Mouse (Mus musculus): ENCODE measurements around the gene Nudt16l1. TPM values are rescaled to one million over a fixed set of nuclear protein-coding genes. Genes with fewer than 3 reads are reported as not detected.

Gene Nudt16l1
- polyA plus RNA-seq, 1 experiment = 102 TPM

GRCm38 (mm10) chr16:4899711-4900110 lies 38.9 kb upstream of the Nudt16l1 start:
- H3K4me1 ChIP-seq (ENCODE audit: control insufficient read depth, insufficient read depth, low read length) = peaks cover 22% of the 10 kb centered on the region
- no peaks in the 10 kb centered on the region for H3K27me3 ChIP-seq (ENCODE audit: control insufficient read depth, insufficient read depth, low read length)
- TF ChIP-seq CTCF (IDR thresholded peaks at IDR 0.05; ENCODE audit: borderline replicate concordance, insufficient read depth, low read depth, low read length) = no peak
- TF ChIP-seq POLR2A (IDR thresholded peaks at IDR 0.05; ENCODE audit: borderline replicate concordance, insufficient read depth, low read length) = no peak
- no peak overlapping the region for H3K4me3 ChIP-seq (replicated peaks; ENCODE audit: insufficient read depth, low read depth, low read length)
- WGBS = 92% methylated on average over 2 of the region's 2 CpGs
- no peak overlapping the region for H3K27ac ChIP-seq (ENCODE audit: insufficient read depth, low read length)
- DNase-seq = no peak

GRCm38 (mm10) chr16:4901167-4901566 lies 37.4 kb upstream of the Nudt16l1 start:
- H3K4me3 ChIP-seq (replicated peaks; ENCODE audit: insufficient read depth, low read depth, low read length) = no peak overlapping the region
- 63% methylated on average over 7 of the region's 7 CpGs for WGBS
- DNase-seq = no peak
- H3K4me1 ChIP-seq (ENCODE audit: control insufficient read depth, insufficient read depth, low read length) = peaks cover 25% of the 10 kb centered on the region
- no peaks in the 10 kb centered on the region for H3K27me3 ChIP-seq (ENCODE audit: control insufficient read depth, insufficient read depth, low read length)
- no peak overlapping the region for H3K27ac ChIP-seq (ENCODE audit: insufficient read depth, low read length)
- TF ChIP-seq POLR2A (IDR thresholded peaks at IDR 0.05; ENCODE audit: borderline replicate concordance, insufficient read depth, low read length) (no peak), CTCF (IDR thresholded peaks at IDR 0.05; ENCODE audit: borderline replicate concordance, insufficient read depth, low read depth, low read length) (no peak)

GRCm38 (mm10) chr16:4902390-4902789 lies 36.2 kb upstream of the Nudt16l1 start:
- TF ChIP-seq POLR2A (IDR thresholded peaks at IDR 0.05; ENCODE audit: borderline replicate concordance, insufficient read depth, low read length) = no peak
- TF ChIP-seq CTCF (IDR thresholded peaks at IDR 0.05; ENCODE audit: borderline replicate concordance, insufficient read depth, low read depth, low read length) = no peak
- Histone ChIP-seq H3K27ac (ENCODE audit: insufficient read depth, low read length) (no peak overlapping the region), H3K27me3 (ENCODE audit: control insufficient read depth, insufficient read depth, low read length) (no peaks in the 10 kb centered on the region), H3K4me3 (replicated peaks; ENCODE audit: insufficient read depth, low read depth, low read length) (no peak overlapping the region), H3K4me1 (ENCODE audit: control insufficient read depth, insufficient read depth, low read length) (peaks cover 12% of the 10 kb centered on the region)
- 88% methylated on average over 2 of the region's 2 CpGs for whole genome bisulfite sequencing
- no peak for DNase-seq

- H3K27ac ChIP-seq (ENCODE audit: insufficient read depth, low read length) = no peak overlapping the region
- H3K27me3 ChIP-seq (ENCODE audit: control insufficient read depth, insufficient read depth, low read length) = no peaks in the 10 kb centered on the region
- TF ChIP-seq POLR2A (IDR thresholded peaks at IDR 0.05; ENCODE audit: borderline replicate concordance, insufficient read depth, low read length) (no peak), CTCF (IDR thresholded peaks at IDR 0.05; ENCODE audit: borderline replicate concordance, insufficient read depth, low read depth, low read length) (no peak)
- peaks cover 12% of the 10 kb centered on the region for H3K4me1 ChIP-seq (ENCODE audit: control insufficient read depth, insufficient read depth, low read length)
- 82% methylated on average over 6 of the region's 6 CpGs for WGBS
- no peak for DNase-seq
- H3K4me3 ChIP-seq (replicated peaks; ENCODE audit: insufficient read depth, low read depth, low read length) = no peak overlapping the region
Measured at GRCm38 (mm10) chr16:4903491-4904102, 35.0 kb upstream of the Nudt16l1 start.

- Histone ChIP-seq H3K27ac (ENCODE audit: insufficient read depth, low read length) (no peak overlapping the region), H3K27me3 (ENCODE audit: control insufficient read depth, insufficient read depth, low read length) (no peaks in the 10 kb centered on the region), H3K4me3 (replicated peaks; ENCODE audit: insufficient read depth, low read depth, low read length) (no peak overlapping the region), H3K4me1 (ENCODE audit: control insufficient read depth, insufficient read depth, low read length) (peaks cover 8% of the 10 kb centered on the region)
- no peak for TF ChIP-seq POLR2A (IDR thresholded peaks at IDR 0.05; ENCODE audit: borderline replicate concordance, insufficient read depth, low read length)
- TF ChIP-seq CTCF (IDR thresholded peaks at IDR 0.05; ENCODE audit: borderline replicate concordance, insufficient read depth, low read depth, low read length) = no peak
- WGBS = 93% methylated on average over 3 of the region's 3 CpGs
- no peak for DNase-seq
Measured at GRCm38 (mm10) chr16:4904878-4905277, 33.7 kb upstream of the Nudt16l1 start.

GRCm38 (mm10) chr16:4905591-4905990 lies 33.0 kb upstream of the Nudt16l1 start:
- Histone ChIP-seq H3K27me3 (ENCODE audit: control insufficient read depth, insufficient read depth, low read length) (no peaks in the 10 kb centered on the region), H3K27ac (ENCODE audit: insufficient read depth, low read length) (no peak overlapping the region), H3K4me1 (ENCODE audit: control insufficient read depth, insufficient read depth, low read length) (peaks cover 8% of the 10 kb centered on the region), H3K4me3 (replicated peaks; ENCODE audit: insufficient read depth, low read depth, low read length) (no peak overlapping the region)
- TF ChIP-seq POLR2A (IDR thresholded peaks at IDR 0.05; ENCODE audit: borderline replicate concordance, insufficient read depth, low read length) (no peak), CTCF (IDR thresholded peaks at IDR 0.05; ENCODE audit: borderline replicate concordance, insufficient read depth, low read depth, low read length) (no peak)
- 38% methylated on average over 1 of the region's 1 CpGs for WGBS
- no peak for DNase-seq

- H3K27ac ChIP-seq (ENCODE audit: insufficient read depth, low read length) = no peak overlapping the region
Measured at GRCm38 (mm10) chr16:4906559-4906958, 32.0 kb upstream of the Nudt16l1 start.

GRCm38 (mm10) chr16:4907386-4907785 lies 31.2 kb upstream of the Nudt16l1 start:
- DNase-seq = peak in 1 of 2 experiments; percentile 45
- Histone ChIP-seq H3K4me3 (replicated peaks; ENCODE audit: insufficient read depth, low read depth, low read length) (no peak overlapping the region), H3K4me1 (ENCODE audit: control insufficient read depth, insufficient read depth, low read length) (peaks cover 8% of the 10 kb centered on the region), H3K27ac (ENCODE audit: insufficient read depth, low read length) (no peak overlapping the region), H3K27me3 (ENCODE audit: control insufficient read depth, insufficient read depth, low read length) (no peaks in the 10 kb centered on the region)
- WGBS = 53% methylated on average over 2 of the region's 2 CpGs
- TF ChIP-seq CTCF (IDR thresholded peaks at IDR 0.05; ENCODE audit: borderline replicate concordance, insufficient read depth, low read depth, low read length) = no peak
- no peak for TF ChIP-seq POLR2A (IDR thresholded peaks at IDR 0.05; ENCODE audit: borderline replicate concordance, insufficient read depth, low read length)

More at GRCm38 (mm10) chr16:4906559-4906958, 32.0 kb upstream of the Nudt16l1 start:
- DNase-seq = no peak
- TF ChIP-seq CTCF (IDR thresholded peaks at IDR 0.05; ENCODE audit: borderline replicate concordance, insufficient read depth, low read depth, low read length) = no peak
- no peak for TF ChIP-seq POLR2A (IDR thresholded peaks at IDR 0.05; ENCODE audit: borderline replicate concordance, insufficient read depth, low read length)
- Histone ChIP-seq H3K4me1 (ENCODE audit: control insufficient read depth, insufficient read depth, low read length) (peaks cover 8% of the 10 kb centered on the region), H3K4me3 (replicated peaks; ENCODE audit: insufficient read depth, low read depth, low read length) (no peak overlapping the region), H3K27me3 (ENCODE audit: control insufficient read depth, insufficient read depth, low read length) (no peaks in the 10 kb centered on the region)

Measured in cerebellum, adult 2 months (tissue).